Mouse (Mus musculus) C2C12 (cell line): ENCODE measurements around the gene Zc3h12b.

Experiments
- CTCF ChIP-seq: IDR thresholded peaks from one replicate; pipeline ENCODE4 v1.5.1; 2011; ENCODE audit not compliant: control insufficient read depth, insufficient read depth, insufficient read length
- FOSL1 ChIP-seq: IDR thresholded peaks from one replicate; pipeline ENCODE4 v1.8.0; 2011; ENCODE audit warnings: mild to moderate bottlenecking, low read length; ENCODE audit not compliant: poor library complexity, insufficient read depth, severe bottlenecking
- MYOG ChIP-seq: IDR thresholded peaks from one replicate; pipeline ENCODE4 v1.6.1; 2011; ENCODE audit not compliant: control insufficient read depth, insufficient read length; ENCODE audit errors: extremely low read depth
- USF1 ChIP-seq: IDR thresholded peaks from one replicate; pipeline ENCODE4 v1.6.1; 2011; ENCODE audit warnings: low read depth, mild to moderate bottlenecking, control low read depth, moderate library complexity

DNA sequence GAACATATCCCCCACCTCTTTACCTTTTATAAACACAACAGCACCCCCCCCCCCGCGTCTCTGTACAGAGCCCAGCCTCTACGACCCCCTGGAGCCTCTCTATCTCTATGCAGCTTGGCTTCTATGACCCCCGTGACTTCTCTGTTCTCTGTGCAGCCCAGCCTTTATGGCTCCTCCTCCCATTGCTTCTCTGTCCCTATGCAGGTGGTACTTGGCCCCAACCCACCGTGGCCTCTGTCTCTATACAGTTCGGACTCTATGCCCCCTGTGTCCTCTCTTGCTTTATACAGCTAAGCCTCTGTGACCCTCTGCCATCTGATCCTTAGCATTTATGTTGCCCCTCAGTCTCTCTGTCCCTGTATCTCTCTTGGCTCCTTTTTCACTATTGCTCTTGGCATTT, 257.6 kb downstream of the Zc3h12b start:
- TF ChIP-seq CTCF (no peak), USF1 (no peak), MYOG (no peak), FOSL1 (no peak)
